Mouse (Mus musculus): ENCODE measurements around the gene Rasd2. TPM values are rescaled to one million over a fixed set of nuclear protein-coding genes. Genes with fewer than 3 reads are reported as not detected.

Rasd2 gene
- polyA plus RNA-seq, 1 experiment, result 3.6 TPM

GRCm38 (mm10) chr8:75255635-75256034 lies 41.9 kb downstream of the Rasd2 start:
- TF ChIP-seq CTCF (IDR thresholded peaks at IDR 0.05; ENCODE audit: insufficient read depth, low read length) (no peak), POLR2A (IDR thresholded peaks at IDR 0.05; ENCODE audit: borderline replicate concordance, extremely low read depth, low read depth, low read length) (no peak)
- 86% methylated on average over 3 of the region's 3 CpGs for WGBS
- no peak for DNase-seq
- no peaks in the 10 kb centered on the region for H3K4me1 ChIP-seq (ENCODE audit: control insufficient read depth, insufficient read depth, low read length)
- H3K4me3 ChIP-seq (replicated peaks; ENCODE audit: extremely low read depth, low read depth, low read length), result no peak overlapping the region

- TF ChIP-seq POLR2A (IDR thresholded peaks at IDR 0.05; ENCODE audit: borderline replicate concordance, extremely low read depth, low read depth, low read length) (no peak), CTCF (IDR thresholded peaks at IDR 0.05; ENCODE audit: insufficient read depth, low read length) (peak; percentile 18; the same call in 1 of the 2 replicates)
- Histone ChIP-seq H3K4me1 (ENCODE audit: control insufficient read depth, insufficient read depth, low read length) (no peaks in the 10 kb centered on the region), H3K4me3 (replicated peaks; ENCODE audit: extremely low read depth, low read depth, low read length) (no peak overlapping the region)
- WGBS, result 25% methylated on average over 4 of the region's 4 CpGs
- no peak for DNase-seq
Observed at GRCm38 (mm10) chr8:75272166-75272565, 58.4 kb downstream of the Rasd2 start.

Other genes with a start within 250 kb of the Rasd2 start
- gene Hmgxb4, start 220.6 kb upstream of the Rasd2 start, polyA plus RNA-seq (2012; rRNA removed), result 11.6 and 23.0 TPM in 2 replicates
- gene Tom1, start 180.2 kb upstream of the Rasd2 start, polyA plus RNA-seq (2012; rRNA removed), result 33.3 and 66.5 TPM in 2 replicates
- 40.0 and 58.0 TPM in 2 replicates for gene Hmox1, start 120.3 kb upstream of the Rasd2 start, polyA plus RNA-seq (2012; rRNA removed)
- gene Mcm5, start 104.4 kb upstream of the Rasd2 start, polyA plus RNA-seq (2012; rRNA removed), result 8.0 and 9.2 TPM in 2 replicates
- not detected in 2 replicates for gene Gm10358, start 192.6 kb downstream of the Rasd2 start, polyA plus RNA-seq (2012; rRNA removed)
- not detected in 2 replicates for gene Iqcm, start 234.8 kb downstream of the Rasd2 start, polyA plus RNA-seq (2012; rRNA removed)